Mouse (Mus musculus) layer of hippocampus, adult 8-10 months (tissue): Measurements from ENCODE around the gene Adam33. TPM values are rescaled to one million over a fixed set of nuclear protein-coding genes. Genes with fewer than 3 reads are reported as not detected.
A peak's percentile ranks its signal among the peaks of the same experiment; 100 is the strongest.
"Not testable (repeated sequence)": the region's sequence is repeated elsewhere in the genome, so short reads cannot be mapped to it uniquely, and the experiment has no call there.

ENCODE experiments used
- DNase-seq, 2 experiments: peaks; one replicate each; pipeline ENCODE4 v3.0.0; 2022; ENCODE audit warnings: low spot score in 2 of 2
- total RNA-seq, 4 experiments: library from RNA; stranded (reverse); gene quantifications; 2 replicates each; pipeline ENCODE4 v1.2.4; 2022

The Adam33 gene
- total RNA-seq, 4 experiments from 2014 or later = 0.62 to 1.4 (median 1.0) TPM

GRCm38 (mm10) chr2:131058672-131059071, 4.9 kb downstream of the Adam33 start:
- DNase-seq = no peak

DNA sequence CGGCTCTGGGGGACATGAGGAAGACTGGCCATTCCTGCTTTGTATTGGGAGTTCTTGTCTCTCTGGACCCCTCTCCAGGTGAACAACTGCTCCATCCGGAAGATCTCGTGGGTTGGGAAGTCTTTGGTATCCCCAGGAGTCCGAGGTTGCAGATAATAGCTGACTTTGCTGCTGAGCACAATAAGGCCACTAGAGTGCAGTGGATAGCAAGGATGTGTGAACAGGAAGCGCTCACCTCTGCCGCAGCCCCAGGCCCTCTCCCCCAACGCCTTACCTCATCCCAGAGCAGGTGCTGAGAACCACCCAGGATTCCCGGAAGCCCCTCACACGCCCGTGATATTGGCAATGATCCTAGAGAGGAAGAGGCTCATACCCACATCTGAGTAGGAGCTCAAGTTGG, 7.4 kb downstream of the Adam33 start:
- no peak for DNase-seq

GRCm38 (mm10) chr2:131055631-131056030, 8.0 kb downstream of the Adam33 start:
- no peak for DNase-seq

DNA sequence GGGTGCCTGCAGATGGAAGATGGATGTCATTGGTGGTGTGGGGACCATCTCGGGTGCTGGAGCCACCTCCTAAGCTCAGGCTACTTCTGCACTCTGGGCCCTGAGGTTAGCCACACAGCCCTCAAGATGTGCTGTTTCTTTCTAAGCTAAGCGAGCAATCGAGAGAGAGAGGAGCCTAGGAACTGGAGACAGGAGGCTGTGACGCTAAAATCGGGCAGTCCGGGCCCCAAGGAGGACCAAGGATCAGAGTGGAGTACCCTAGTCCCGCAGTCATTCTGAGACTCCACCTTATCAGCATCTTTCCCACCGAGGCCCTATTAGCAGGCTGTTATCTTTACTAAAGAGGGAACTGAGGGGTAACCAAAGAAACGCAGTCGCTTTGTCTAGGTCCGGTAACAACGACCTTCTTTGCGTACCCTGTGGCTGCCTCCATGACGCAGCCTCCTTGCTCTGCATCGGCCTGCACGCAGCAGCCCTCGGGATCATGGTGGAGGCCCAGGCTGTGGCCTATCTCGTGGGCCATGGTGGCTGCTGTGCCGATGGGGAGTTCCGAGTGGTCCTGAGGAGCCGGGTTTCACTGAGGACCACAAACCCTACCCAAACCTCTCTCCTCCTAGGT, 8.9 kb downstream of the Adam33 start:
- DNase-seq = no peak

- DNase-seq = no peak
Observed at GRCm38 (mm10) chr2:131053851-131054645, 9.6 kb downstream of the Adam33 start.

GRCm38 (mm10) chr2:131052862-131053418, 10.7 kb downstream of the Adam33 start:
- DNase-seq = no peak

DNA sequence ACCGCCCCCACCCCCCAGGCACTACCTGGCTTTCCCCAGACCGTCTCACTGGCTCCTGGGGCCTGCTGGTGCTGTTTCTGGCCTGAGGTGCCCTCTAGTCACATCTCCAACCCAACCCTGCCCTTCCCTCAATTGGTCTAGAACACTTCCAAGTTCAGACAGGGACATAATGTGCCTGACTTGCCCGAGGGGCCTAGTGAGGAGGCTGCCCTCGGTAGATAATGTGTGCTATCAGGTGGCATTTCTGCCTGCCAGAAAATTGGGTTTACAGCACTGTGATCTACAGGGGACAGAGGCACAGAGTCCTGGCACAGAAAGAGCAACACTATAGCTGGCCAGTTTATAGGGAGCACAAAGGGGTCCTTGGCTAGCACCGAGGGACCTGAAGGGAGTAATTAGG, 11.6 kb downstream of the Adam33 start:
- no peak for DNase-seq

GRCm38 (mm10) chr2:131046025-131046424, 17.6 kb downstream of the Adam33 start:
- no peak for DNase-seq

DNA sequence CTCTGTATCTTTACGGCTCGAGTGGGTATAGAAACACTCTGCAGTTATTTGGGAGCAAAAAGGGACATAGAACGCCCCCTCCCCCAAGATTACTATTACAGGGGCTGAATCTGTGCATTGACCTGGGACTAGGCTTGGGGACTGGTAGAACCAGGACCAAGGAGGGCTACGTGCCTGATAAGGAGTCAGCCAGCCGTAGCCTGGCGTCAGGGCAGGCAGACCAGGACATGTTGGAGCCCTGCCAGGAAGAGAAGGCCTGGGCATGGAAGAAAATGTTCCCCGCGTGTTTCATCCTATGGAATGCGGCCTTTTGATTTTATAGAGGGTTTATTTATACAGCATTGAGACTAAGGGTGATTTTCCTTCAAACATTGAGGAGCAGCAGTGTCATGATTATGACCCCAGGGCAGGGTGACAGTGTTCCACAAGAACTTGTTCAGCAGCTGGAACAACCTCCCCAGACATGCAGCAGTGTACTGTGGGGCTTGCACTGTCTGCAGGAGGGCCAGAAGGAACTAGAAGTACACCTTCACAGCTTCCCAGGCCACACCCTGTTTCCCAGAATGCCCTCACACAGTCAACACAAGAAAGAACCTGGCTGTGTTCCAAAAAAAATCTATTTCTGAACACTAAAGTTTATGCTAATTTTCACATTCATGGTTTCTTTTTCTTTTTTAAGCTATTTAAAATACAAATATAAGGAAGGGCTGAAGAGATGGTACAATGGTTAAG, 18.5 kb downstream of the Adam33 start:
- DNase-seq = no peak

DNA sequence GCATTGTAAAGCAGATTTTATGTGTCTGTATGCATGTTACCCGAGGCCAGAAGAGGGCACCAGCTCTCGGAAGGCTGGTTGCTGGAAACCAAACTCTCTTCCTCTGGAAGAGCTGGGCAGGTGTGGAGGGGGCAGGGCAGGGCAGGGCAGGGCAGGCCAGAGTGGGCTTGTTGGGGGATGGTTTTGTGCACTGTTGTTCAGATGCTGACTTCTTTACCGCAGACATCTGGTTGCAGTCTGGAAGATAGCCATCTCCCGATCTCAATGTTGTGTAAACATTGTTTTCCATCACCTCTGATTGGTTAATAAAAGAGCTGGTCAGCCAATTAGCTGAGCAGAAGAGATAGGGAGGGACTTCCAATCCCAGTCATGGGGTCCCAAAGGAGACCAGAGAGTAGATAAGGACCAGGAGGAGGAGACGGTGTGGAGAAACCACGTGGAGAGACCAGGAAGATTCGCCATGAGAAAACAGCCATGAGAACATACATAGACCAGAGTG, 19.2 kb downstream of the Adam33 start:
- no peak for DNase-seq

DNA sequence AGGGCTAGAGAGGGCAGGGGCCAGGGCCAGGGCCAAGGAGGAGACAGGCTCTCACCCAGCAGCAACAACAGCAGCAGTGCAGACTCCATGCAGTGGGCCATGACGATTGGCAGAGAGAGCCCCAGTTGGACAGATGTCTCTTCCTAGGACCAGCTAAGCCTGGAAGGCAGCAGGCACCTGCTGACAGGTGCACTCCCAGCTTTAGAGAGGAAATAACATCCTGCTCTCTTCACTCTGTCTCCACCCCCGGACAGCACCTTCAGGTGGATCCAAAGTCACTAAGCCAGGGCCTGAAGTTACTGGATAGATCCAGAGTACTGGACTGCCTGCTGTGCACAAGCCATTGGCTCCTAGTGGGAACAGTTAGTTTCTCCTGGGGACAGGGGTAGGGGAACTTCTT, 20.6 kb downstream of the Adam33 start, which contains the start of gene Gfra4:
Gene Gfra4 (minus strand): TSS at position 101 of the 400 bp plus-strand sequence.
- DNase-seq = no peak

DNA sequence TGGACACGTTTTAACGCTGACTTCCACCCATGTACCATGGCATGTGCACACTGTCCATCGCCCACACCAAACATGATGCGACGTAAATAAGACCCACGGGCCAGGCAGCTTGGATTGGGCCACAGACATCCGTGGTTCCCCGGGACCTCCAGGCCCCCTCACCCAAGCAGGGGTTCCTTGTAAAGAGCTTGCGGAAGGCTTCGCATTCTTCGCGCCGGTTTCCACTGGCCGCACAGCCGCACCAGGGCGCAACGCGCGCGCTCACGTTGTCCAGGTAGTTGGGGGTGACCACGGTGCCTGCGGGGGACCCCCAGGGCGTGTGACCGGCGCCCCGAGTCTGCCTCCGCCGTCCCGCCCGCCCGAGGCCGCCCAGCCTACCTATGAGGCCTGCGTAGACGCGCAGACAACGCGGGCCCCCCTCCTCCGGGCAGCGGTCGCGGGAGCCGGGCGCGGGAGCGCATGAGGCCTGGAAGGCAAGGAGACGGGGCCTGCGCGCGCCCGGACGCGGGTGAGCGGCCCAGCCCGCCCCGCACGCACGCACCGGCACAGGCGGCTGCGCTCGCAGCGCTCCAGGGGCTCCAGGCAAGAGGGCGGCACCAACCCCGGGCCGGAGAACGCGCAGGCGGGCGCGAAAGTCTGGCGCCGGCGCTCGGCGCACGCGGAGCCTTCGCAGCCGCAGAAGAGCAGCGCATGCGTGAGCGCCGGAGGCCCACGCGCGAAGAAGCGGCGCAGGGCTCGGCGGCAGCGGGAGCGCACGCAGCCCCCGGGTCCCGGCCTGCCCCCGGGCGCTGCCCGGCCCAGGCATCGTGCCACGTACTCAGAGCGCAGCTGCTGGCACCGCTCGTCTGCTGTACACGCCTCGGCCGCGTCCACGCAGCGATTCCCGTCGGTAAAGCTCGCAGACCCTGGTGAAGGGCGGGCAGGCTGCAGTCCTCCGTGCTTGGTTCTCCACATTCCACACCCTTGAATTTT, 22.5 kb downstream of the Adam33 start:
- peak; percentile 59 to 79 for DNase-seq

- no peak for DNase-seq
Observed at GRCm38 (mm10) chr2:131038675-131039074, 24.9 kb downstream of the Adam33 start.

DNA sequence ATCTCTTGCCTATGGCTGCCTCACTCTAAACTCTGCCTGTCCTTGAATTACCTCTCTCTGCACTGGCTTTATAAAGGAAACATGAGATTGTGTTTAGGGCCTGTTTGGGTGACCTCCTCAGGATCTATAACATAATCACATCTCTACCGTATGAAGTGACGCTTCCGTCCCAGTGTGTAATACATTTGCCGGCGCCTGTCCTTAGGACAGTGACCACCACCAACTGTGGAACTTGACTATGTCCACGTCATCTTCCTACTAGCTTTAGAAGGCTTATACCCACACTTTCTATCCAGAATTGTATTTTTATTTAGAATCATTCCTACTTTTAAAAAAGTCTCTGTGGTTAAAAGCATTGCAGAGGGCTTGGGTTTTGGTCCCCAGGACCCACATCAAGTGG, 25.4 kb downstream of the Adam33 start:
- no peak for DNase-seq

DNA sequence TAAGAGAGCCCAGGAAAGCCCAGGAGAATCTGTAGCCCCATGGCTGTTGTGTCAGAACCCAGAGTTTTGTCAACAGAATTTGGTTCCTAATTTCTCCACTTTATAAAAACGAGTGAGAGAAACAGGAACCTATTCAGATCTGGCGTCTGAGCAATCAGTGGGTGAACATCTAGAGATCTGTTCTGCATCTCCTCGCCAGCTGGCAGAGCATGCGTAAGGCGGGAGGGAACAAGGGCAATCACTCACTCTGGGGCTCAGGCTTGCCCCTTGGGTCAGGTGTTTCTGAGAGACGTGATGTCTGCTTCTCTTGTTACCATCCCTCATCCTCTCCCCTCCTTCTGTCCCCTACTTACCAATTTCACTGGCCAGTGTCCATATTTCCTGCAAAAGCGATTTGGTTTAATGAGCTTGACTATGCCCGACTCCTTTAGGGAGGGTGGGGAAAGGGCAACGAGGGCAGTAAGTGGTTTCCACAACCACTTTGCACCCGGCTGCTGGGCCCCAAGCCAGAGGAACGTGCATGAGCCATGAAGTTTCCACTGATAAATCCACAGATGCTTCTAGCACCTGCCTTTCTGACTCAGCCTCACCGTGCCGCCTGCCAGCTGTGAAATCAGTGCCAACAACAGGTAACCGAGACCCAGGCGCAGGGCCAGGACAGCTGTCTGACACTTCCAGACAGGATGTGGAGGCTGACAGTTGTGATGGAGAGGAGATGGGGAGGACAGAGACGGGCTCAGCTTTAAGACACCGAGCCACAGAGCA, 26.2 kb downstream of the Adam33 start:
- DNase-seq = peak; percentile 52 to 63

GRCm38 (mm10) chr2:131036757-131037156, 26.9 kb downstream of the Adam33 start:
- no peak for DNase-seq

DNA sequence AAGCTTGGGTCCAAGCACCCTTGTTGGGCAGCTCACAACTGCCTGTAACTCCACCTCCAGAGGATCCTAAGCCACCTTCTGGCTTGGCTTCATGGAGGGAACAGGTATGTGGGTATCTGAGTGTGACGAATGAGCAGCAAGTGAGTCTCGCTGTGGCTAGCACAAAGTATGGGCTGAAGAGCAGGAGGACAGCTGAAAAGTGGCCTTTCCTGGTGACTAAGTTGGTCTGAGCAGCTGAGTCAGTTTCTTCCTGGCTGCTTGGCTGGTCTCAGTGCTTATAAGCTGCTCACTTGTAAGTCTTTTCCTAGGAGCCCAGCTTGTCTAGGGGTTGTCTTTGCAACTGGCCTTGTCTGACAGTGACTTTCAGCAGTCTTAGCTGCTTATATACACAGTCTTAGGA, 27.3 kb downstream of the Adam33 start:
- DNase-seq = no peak

DNA sequence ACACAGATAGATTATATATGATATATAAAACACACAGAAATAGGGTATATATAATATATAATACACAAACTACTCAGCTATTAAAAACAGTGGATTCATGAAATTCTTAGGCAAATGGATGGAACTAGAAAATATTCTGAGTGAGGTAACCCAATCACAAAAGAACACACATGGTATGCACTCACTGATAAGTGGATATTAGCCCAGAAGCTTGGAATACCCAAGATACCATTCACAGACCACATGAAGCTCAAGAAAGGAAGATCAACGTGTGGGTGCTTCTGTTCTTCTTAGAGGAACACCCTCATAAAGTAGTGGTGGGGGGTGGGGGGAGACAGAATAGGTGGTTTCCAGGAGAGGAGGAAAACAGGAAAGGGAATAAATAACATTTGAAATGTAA, 32.2 kb downstream of the Adam33 start:
- DNase-seq = not testable (repeated sequence)

DNA sequence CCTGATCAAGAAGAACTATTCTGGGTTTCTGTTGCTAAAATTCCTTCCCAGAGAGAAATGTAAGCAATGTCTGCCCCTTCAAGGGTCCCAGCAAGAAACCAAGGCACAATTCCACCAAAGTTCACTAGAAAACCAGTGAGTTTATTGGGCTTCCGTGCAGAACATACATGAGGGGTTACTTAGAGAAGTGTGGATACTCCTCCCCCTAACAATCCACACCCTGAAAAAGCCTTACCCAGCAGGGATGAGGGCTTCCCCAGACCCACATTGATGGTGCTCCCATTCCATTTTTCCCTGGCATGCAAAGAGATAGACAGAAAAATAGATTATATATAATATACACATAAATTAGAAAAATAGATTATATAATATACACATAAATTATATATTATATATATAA, 32.6 kb downstream of the Adam33 start:
- no peak for DNase-seq

DNA sequence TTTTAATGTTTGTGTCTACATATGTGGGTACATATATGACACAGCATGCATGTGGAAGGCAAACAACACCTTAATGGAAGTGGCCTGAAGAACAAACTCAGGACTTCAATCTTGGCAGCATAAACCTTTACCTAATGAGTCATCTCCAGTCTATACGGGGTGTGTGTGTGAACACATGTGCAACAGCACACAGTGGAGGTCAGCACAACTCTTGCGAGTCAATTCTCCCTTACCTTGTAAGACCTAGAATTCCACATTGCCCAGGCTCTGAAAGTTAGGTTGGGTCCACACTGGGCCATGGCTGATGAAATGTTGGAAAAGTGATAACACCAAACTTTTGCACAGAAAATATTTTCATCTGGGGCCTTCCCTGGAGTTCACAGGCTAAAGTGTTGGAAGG, 33.1 kb downstream of the Adam33 start:
- DNase-seq = no peak
